Mouse (Mus musculus): ENCODE measurements around the gene Pik3cg. TPM values are rescaled to one million over a fixed set of nuclear protein-coding genes. Genes with fewer than 3 reads are reported as not detected.
A peak's percentile ranks its signal among the peaks of the same experiment; 100 is the strongest.

Gene Pik3cg
- polyA plus RNA-seq, 1 experiment from 2014 or later: 3.3 TPM

DNA sequence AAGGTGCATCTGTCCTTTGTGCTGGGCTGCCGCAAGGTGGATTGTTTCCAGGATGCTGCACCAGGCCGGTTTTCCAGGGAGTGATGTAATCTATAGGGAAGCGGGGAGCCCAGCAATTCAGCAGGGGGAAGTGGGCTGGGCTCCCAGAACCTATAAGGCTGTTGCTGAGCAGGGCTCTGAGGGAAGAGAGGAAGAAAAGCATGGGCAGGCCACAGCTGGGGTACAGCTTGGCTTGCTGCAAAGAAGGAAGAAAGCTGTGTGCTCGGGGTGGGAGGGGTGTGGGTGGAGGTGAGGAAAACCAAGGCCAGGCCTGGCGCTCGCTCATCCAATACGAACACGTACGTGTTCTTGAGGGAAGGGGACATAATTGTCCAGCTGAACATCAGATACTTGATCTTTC lies 70.1 kb downstream of the Pik3cg start:
- Histone ChIP-seq H3K9me3 (no peaks in the 10 kb centered on the region), H3K4me1 (0 out of 2 replicates have a peak, but pooled peaks cover 7% of the 10 kb centered on the region), H3K27me3 (no peaks in the 10 kb centered on the region), H3K4me3 (no peak overlapping the region), H3K9ac (no peak overlapping the region), H3K4me2 (no peak overlapping the region), H3K27ac (no peak overlapping the region), H3K36me3 (no peaks in the 10 kb centered on the region)
- no peak for ATAC-seq (ENCODE audit: insufficient number of reproducible peaks, low FRiP score, low TSS enrichment, low read depth)
- WGBS: 58% methylated on average over 9 of the region's 9 CpGs

DNA sequence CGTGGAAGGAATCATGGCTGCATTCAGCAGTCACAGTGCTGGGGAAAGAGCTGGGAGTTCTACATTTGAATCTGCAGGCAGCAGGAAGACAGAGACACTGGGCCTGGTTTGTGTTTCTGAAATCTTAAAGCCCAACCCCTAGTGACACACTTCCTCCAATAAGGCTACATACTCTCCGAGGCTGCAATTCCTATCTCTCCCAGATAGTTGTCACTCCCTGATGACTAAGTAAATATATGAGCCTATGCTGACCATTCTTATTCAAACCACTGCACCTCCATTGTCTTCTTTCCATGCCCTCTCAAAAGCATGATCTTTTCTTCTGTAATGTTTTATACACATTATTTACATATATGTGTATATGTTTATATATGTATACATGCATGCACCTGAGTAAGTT lies 70.9 kb downstream of the Pik3cg start:
- 65% methylated on average over 2 of the region's 2 CpGs for WGBS
- no peak overlapping the region for H3K9ac ChIP-seq

DNA sequence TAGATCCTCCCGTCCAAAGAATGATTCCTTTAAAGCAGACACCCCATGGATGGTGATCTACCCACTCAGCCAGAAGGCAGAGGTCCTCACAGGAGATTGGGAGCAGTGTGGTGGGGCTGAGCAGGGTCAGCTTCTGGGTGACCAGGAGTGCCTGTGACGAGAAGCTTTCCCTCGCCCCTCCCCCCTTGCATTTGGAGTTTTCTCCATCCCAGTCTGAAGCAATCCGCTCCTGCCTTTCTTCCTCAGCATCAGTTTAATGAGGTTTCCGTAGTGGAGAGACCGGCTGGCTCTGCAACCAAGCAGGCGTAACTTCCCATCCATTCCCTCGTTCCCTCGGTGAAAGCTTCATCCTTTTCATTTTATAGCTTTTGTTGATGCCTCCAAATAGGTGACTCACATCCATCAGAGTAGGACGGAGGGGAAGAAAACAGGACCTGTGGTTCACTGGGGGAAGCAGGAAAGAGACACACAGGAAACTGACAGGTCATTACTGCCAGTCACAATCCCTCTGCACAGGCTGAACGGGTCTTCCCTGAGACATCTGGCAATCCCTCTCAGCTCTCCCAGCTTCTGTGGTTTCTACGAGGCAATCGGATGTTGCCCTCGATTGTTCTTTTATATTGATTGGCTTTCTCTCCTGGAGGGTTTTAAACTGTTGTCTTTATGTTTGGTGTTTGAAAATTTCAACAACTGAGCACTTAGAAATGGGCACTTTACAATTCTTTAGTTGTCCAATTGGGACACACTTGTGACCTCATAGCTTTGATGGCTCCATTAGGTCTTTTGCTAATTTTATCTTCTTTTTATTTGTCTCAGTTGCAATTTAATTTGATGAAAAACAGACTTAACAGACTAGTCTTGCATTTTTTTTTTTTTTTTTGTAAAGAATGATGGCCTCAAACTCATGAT lies 80.6 kb downstream of the Pik3cg start:
- Histone ChIP-seq H3K4me3 (no peak overlapping the region), H3K9me3 (no peaks in the 10 kb centered on the region), H3K4me2 (0 out of 2 replicates have a peak overlapping the region, but pooled peaks have one; percentile 8), H3K9ac (no peak overlapping the region), H3K27ac (no peak overlapping the region), H3K27me3 (no peaks in the 10 kb centered on the region), H3K36me3 (no peaks in the 10 kb centered on the region), H3K4me1 (0 out of 2 replicates have a peak, but pooled peaks cover 3% of the 10 kb centered on the region)
- ATAC-seq (ENCODE audit: insufficient number of reproducible peaks, low FRiP score, low TSS enrichment, low read depth): no peak
- 12% methylated on average over 14 of the region's 14 CpGs for WGBS

More for the DNA sequence above, 70.9 kb downstream of the Pik3cg start:
- H3K27me3 ChIP-seq: no peaks in the 10 kb centered on the region
- ATAC-seq (ENCODE audit: insufficient number of reproducible peaks, low FRiP score, low TSS enrichment, low read depth): no peak
- H3K27ac ChIP-seq: no peak overlapping the region
- no peaks in the 10 kb centered on the region for H3K9me3 ChIP-seq
- H3K4me1 ChIP-seq: 0 out of 2 replicates have a peak, but pooled peaks cover 7% of the 10 kb centered on the region
- no peak overlapping the region for H3K4me2 ChIP-seq
- H3K4me3 ChIP-seq: no peak overlapping the region
- no peaks in the 10 kb centered on the region for H3K36me3 ChIP-seq

DNA sequence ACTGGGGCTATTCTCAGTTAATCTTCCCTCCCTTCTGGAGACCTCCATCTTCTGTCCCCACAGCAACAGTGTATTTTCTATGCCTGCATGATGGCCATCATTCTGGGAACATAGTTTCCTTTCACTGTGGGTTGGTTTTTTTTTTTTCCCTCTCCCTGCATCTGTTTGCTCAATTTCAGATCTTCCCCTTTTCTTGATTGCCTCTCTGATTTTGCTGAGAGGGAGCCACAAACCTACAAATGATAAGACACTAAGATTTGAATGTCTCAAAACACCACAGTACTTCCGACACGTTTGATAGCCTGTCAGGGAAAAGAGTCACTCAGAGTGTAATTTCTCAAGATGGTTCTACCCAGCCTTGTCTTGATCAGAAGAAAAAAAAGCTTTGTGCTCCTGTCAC lies 81.3 kb downstream of the Pik3cg start:
- 57% methylated on average over 2 of the region's 2 CpGs for WGBS
- Histone ChIP-seq H3K9me3 (no peaks in the 10 kb centered on the region), H3K36me3 (no peaks in the 10 kb centered on the region), H3K4me1 (0 out of 2 replicates have a peak, but pooled peaks cover 3% of the 10 kb centered on the region), H3K9ac (no peak overlapping the region), H3K4me3 (no peak overlapping the region), H3K27ac (no peak overlapping the region), H3K4me2 (no peak overlapping the region), H3K27me3 (no peaks in the 10 kb centered on the region)
- ATAC-seq (ENCODE audit: insufficient number of reproducible peaks, low FRiP score, low TSS enrichment, low read depth): no peak

DNA sequence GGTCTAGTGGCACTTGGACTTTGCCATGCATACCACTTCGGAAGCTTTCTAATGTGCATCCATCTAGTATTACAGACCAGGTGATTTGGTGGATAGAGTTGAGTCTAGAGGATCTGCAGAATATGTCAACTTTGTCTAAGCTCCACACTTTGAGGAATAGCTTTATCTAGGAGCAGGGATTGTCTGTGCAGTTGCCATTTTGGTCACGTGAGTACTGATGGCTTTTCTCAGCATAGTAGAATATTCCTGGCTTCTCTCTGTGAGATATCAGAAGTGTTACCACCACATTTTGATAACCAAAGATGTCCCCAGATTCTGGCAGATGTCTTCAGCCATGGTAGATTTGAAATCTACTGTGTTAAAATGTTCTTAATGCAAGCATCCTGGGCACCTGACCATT lies 84.0 kb downstream of the Pik3cg start:
- H3K27ac ChIP-seq: no peak overlapping the region
- 0 out of 2 replicates have a peak, but pooled peaks cover 3% of the 10 kb centered on the region for H3K4me1 ChIP-seq
- no peaks in the 10 kb centered on the region for H3K9me3 ChIP-seq
- no peak overlapping the region for H3K9ac ChIP-seq
- H3K27me3 ChIP-seq: no peaks in the 10 kb centered on the region
- no peak overlapping the region for H3K4me2 ChIP-seq
- 91% methylated on average over 2 of the region's 2 CpGs for WGBS
- no peaks in the 10 kb centered on the region for H3K36me3 ChIP-seq
- ATAC-seq (ENCODE audit: insufficient number of reproducible peaks, low FRiP score, low TSS enrichment, low read depth): no peak
- H3K4me3 ChIP-seq: no peak overlapping the region

DNA sequence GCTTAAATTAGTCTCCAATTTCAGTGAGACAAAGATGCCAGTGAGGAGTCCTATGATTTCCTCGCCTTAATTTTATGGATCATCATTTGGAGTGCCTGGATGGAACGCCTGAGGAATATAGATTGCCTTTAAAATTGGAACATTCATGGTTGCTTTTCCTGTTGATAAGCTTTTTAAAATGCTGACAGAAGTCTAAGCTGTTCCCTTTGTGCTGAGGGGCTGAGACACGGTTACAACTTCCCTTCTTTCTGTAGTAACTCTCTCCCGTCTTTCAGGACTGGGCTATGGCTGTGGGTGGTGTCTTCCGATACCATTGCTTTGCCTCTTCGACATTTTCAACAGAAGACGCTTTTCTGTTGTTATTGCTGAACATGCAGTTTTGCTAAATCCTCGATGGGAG lies 84.4 kb downstream of the Pik3cg start:
- 76% methylated on average over 8 of the region's 8 CpGs for WGBS

DNA sequence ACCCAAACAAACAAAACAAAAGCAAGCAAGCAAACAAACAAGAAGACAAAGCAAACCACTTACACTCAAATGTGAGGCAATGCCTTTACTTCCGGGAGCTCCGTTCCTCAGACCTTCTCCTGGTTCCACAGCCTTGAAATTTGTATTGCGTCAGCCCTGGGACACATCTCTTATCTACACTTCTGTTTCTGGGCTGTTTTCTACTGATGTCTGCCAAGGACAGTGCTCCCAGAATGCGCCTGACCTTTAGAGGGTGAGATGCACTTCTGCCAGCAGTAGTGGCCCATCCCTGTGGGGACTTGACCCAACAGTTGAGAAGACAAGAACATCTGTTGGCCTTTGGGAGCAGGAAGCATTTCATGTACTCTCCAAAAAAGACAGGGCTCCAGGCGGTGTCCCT lies 84.9 kb downstream of the Pik3cg start:
- H3K9me3 ChIP-seq: no peaks in the 10 kb centered on the region
- 0 out of 2 replicates have a peak, but pooled peaks cover 3% of the 10 kb centered on the region for H3K4me1 ChIP-seq
- no peak overlapping the region for H3K27ac ChIP-seq
- no peak overlapping the region for H3K4me2 ChIP-seq
- no peaks in the 10 kb centered on the region for H3K36me3 ChIP-seq
- WGBS: 75% methylated on average over 5 of the region's 5 CpGs
- H3K4me3 ChIP-seq: no peak overlapping the region
- H3K9ac ChIP-seq: no peak overlapping the region
- no peaks in the 10 kb centered on the region for H3K27me3 ChIP-seq
- ATAC-seq (ENCODE audit: insufficient number of reproducible peaks, low FRiP score, low TSS enrichment, low read depth): no peak

More for the DNA sequence above, 84.4 kb downstream of the Pik3cg start:
- H3K4me1 ChIP-seq: 0 out of 2 replicates have a peak, but pooled peaks cover 3% of the 10 kb centered on the region
- H3K36me3 ChIP-seq: no peaks in the 10 kb centered on the region
- H3K4me2 ChIP-seq: no peak overlapping the region
- no peak overlapping the region for H3K4me3 ChIP-seq
- H3K9ac ChIP-seq: no peak overlapping the region
- no peak overlapping the region for H3K27ac ChIP-seq
- no peaks in the 10 kb centered on the region for H3K9me3 ChIP-seq
- H3K27me3 ChIP-seq: no peaks in the 10 kb centered on the region
- no peak for ATAC-seq (ENCODE audit: insufficient number of reproducible peaks, low FRiP score, low TSS enrichment, low read depth)

Other genes with a start within 250 kb of the Pik3cg start
- gene Prkar2b, start 147.4 kb downstream of the Pik3cg start, polyA plus RNA-seq (2015; fragmentation: Nextera tagmentation; extraction: Ambion mirVana): 14.0 and 16.2 TPM in 2 replicates
- 2.8 and 3.1 TPM in 2 replicates for gene Ccdc71l, start 170.0 kb upstream of the Pik3cg start, polyA plus RNA-seq (2015; fragmentation: Nextera tagmentation; extraction: Ambion mirVana)